Mouse (Mus musculus): Measurements from ENCODE around the gene Thbs1. TPM values are rescaled to one million over a fixed set of nuclear protein-coding genes. Genes with fewer than 3 reads are reported as not detected.
"Not testable (repeated sequence)": the region's sequence is repeated elsewhere in the genome, so short reads cannot be mapped to it uniquely, and the experiment has no call there.

Thbs1 gene
- polyA plus RNA-seq, 1 experiment = 0.07 TPM

GRCm38 (mm10) chr2:118127516-118128288 lies 16.0 kb downstream of the Thbs1 start:
- Histone ChIP-seq H3K4me3 (replicated peaks) (no peak overlapping the region), H3K4me1 (ENCODE audit: control insufficient read depth) (no peaks in the 10 kb centered on the region), H3K9me3 (ENCODE audit: control insufficient read depth, low read length) (no peaks in the 10 kb centered on the region), H3K27me3 (ENCODE audit: control insufficient read depth) (no peaks in the 10 kb centered on the region), H3K36me3 (ENCODE audit: control insufficient read depth) (no peaks in the 10 kb centered on the region)
- TF ChIP-seq TAL1 (IDR thresholded peaks at IDR 0.05; ENCODE audit: low read length) (no peak), GATA1 (IDR thresholded peaks at IDR 0.05; ENCODE audit: low read length) (no peak)

DNA sequence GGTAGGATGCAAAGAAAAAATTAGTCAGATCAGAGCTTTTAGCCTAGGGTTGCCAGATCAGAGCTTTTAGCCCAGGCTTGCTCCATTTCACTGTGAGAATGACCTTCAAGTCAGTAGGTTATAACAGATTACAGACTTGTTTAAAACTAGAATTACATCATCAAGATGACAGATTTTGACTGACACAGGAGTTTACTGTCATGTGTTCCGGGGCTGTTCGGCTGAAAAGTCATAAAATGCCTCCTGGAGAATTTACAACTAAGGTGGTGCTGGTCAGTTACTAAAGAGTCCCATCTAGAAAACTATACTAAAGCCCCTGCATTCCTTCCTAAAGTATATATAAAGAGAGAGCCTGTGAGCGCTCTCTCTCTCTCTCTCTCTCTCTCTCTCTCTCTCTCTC lies 16.6 kb downstream of the Thbs1 start:
- H3K36me3 ChIP-seq (ENCODE audit: control insufficient read depth) = no peaks in the 10 kb centered on the region
- no peaks in the 10 kb centered on the region for H3K4me1 ChIP-seq (ENCODE audit: control insufficient read depth)
- no peak overlapping the region for H3K4me3 ChIP-seq (replicated peaks)

DNA sequence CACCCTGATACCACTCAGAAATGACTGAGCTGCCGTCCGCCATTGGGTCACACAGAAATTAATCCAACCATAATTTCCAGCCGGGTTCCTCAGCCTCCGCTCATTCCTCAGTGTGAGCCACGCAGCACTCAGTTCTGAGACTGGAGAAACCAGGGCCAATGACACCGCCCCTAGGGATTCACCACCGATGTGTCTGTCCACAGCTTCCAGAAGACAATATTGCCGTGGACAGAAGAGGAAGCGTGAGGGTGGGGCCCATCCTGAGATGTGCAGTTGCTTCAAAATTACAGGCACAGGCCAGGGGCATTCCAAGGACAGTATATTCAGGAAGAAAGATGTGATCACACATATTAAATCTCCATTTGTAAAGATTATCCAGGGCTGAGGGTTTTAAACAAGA lies 25.4 kb downstream of the Thbs1 start:
- TF ChIP-seq GATA1 (IDR thresholded peaks at IDR 0.05; ENCODE audit: low read length) = no peak
- TF ChIP-seq TAL1 (IDR thresholded peaks at IDR 0.05; ENCODE audit: low read length) = no peak
- no peaks in the 10 kb centered on the region for H3K36me3 ChIP-seq (ENCODE audit: control insufficient read depth)

More for the DNA sequence above, 16.6 kb downstream of the Thbs1 start:
- Histone ChIP-seq H3K9me3 (ENCODE audit: control insufficient read depth, low read length) (no peaks in the 10 kb centered on the region), H3K27me3 (ENCODE audit: control insufficient read depth) (no peaks in the 10 kb centered on the region)
- TF ChIP-seq GATA1 (IDR thresholded peaks at IDR 0.05; ENCODE audit: low read length) = no peak
- TF ChIP-seq TAL1 (IDR thresholded peaks at IDR 0.05; ENCODE audit: low read length) = no peak

GRCm38 (mm10) chr2:118137776-118138175 lies 26.1 kb downstream of the Thbs1 start:
- TF ChIP-seq TAL1 (IDR thresholded peaks at IDR 0.05; ENCODE audit: low read length) = no peak
- TF ChIP-seq GATA1 (IDR thresholded peaks at IDR 0.05; ENCODE audit: low read length) = no peak
- H3K36me3 ChIP-seq (ENCODE audit: control insufficient read depth) = no peaks in the 10 kb centered on the region
- H3K4me3 ChIP-seq (replicated peaks) = no peak overlapping the region
- no peaks in the 10 kb centered on the region for H3K9me3 ChIP-seq (ENCODE audit: control insufficient read depth, low read length)
- no peaks in the 10 kb centered on the region for H3K27me3 ChIP-seq (ENCODE audit: control insufficient read depth)
- no peaks in the 10 kb centered on the region for H3K4me1 ChIP-seq (ENCODE audit: control insufficient read depth)

More for the DNA sequence above, 25.4 kb downstream of the Thbs1 start:
- Histone ChIP-seq H3K4me1 (ENCODE audit: control insufficient read depth) (no peaks in the 10 kb centered on the region), H3K4me3 (replicated peaks) (no peak overlapping the region), H3K9me3 (ENCODE audit: control insufficient read depth, low read length) (no peaks in the 10 kb centered on the region), H3K27me3 (ENCODE audit: control insufficient read depth) (no peaks in the 10 kb centered on the region)

- H3K27me3 ChIP-seq (ENCODE audit: control insufficient read depth) = no peaks in the 10 kb centered on the region
- no peaks in the 10 kb centered on the region for H3K36me3 ChIP-seq (ENCODE audit: control insufficient read depth)
- no peaks in the 10 kb centered on the region for H3K9me3 ChIP-seq (ENCODE audit: control insufficient read depth, low read length)
- TF ChIP-seq GATA1 (IDR thresholded peaks at IDR 0.05; ENCODE audit: low read length) (no peak), TAL1 (IDR thresholded peaks at IDR 0.05; ENCODE audit: low read length) (no peak)
- H3K4me3 ChIP-seq (replicated peaks) = no peak overlapping the region
- no peaks in the 10 kb centered on the region for H3K4me1 ChIP-seq (ENCODE audit: control insufficient read depth)
These were observed 27.6 kb downstream of the Thbs1 start for GRCm38 (mm10) chr2:118139261-118139660.

DNA sequence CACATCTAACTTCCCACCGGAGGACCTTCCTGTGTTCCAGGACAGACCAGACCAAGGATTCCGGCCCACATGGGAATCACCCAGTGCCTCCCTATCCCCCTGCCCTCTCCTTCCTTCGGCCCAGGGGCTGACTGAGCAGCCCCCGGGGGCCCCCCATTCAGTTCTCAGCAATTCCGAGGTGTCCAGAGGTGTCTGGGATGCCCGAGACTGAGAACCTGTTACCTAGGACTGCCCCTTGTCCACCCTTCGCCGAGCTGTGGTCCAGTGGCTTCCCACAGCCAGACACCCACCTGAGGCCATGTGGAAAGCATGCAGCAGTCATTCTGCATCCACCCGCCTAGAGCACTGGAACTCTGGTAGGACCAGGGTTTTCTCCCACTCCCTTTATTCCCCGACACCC lies 30.0 kb downstream of the Thbs1 start:
- H3K27me3 ChIP-seq (ENCODE audit: control insufficient read depth) = no peaks in the 10 kb centered on the region
- H3K4me3 ChIP-seq (replicated peaks) = no peak overlapping the region
- H3K4me1 ChIP-seq (ENCODE audit: control insufficient read depth) = no peaks in the 10 kb centered on the region
- H3K9me3 ChIP-seq (ENCODE audit: control insufficient read depth, low read length) = no peaks in the 10 kb centered on the region
- H3K36me3 ChIP-seq (ENCODE audit: control insufficient read depth) = no peaks in the 10 kb centered on the region
- TF ChIP-seq TAL1 (IDR thresholded peaks at IDR 0.05; ENCODE audit: low read length) = no peak
- TF ChIP-seq GATA1 (IDR thresholded peaks at IDR 0.05; ENCODE audit: low read length) = no peak

- H3K9me3 ChIP-seq (ENCODE audit: control insufficient read depth, low read length); H3K4me3 ChIP-seq (replicated peaks); H3K36me3 ChIP-seq (ENCODE audit: control insufficient read depth): not testable (repeated sequence)
These were observed 36.1 kb downstream of the Thbs1 start for GRCm38 (mm10) chr2:118147749-118148148.

GRCm38 (mm10) chr2:118148321-118149142 lies 36.9 kb downstream of the Thbs1 start:
- H3K36me3 ChIP-seq (ENCODE audit: control insufficient read depth) = no peaks in the 10 kb centered on the region
- H3K4me1 ChIP-seq (ENCODE audit: control insufficient read depth) = no peaks in the 10 kb centered on the region
- no peaks in the 10 kb centered on the region for H3K27me3 ChIP-seq (ENCODE audit: control insufficient read depth)
- no peak overlapping the region for H3K4me3 ChIP-seq (replicated peaks)
- TF ChIP-seq GATA1 (IDR thresholded peaks at IDR 0.05; ENCODE audit: low read length) (no peak), TAL1 (IDR thresholded peaks at IDR 0.05; ENCODE audit: low read length) (no peak)
- no peaks in the 10 kb centered on the region for H3K9me3 ChIP-seq (ENCODE audit: control insufficient read depth, low read length)

More at GRCm38 (mm10) chr2:118147749-118148148, 36.1 kb downstream of the Thbs1 start:
- H3K27me3 ChIP-seq (ENCODE audit: control insufficient read depth); H3K4me1 ChIP-seq (ENCODE audit: control insufficient read depth): not testable (repeated sequence)

- no peak for TF ChIP-seq TAL1 (IDR thresholded peaks at IDR 0.05; ENCODE audit: low read length)
- TF ChIP-seq GATA1 (IDR thresholded peaks at IDR 0.05; ENCODE audit: low read length) = no peak
- Histone ChIP-seq H3K4me3 (replicated peaks) (no peak overlapping the region), H3K36me3 (ENCODE audit: control insufficient read depth) (no peaks in the 10 kb centered on the region), H3K27me3 (ENCODE audit: control insufficient read depth) (no peaks in the 10 kb centered on the region), H3K9me3 (ENCODE audit: control insufficient read depth, low read length) (no peaks in the 10 kb centered on the region), H3K4me1 (ENCODE audit: control insufficient read depth) (no peaks in the 10 kb centered on the region)
These were observed 38.3 kb downstream of the Thbs1 start for GRCm38 (mm10) chr2:118149855-118150563.

Measured in erythroblast, embryonic 14.5 days (primary cell).